Mouse (Mus musculus): ENCODE data around the gene Atxn2l. TPM values are rescaled to one million over a fixed set of nuclear protein-coding genes. Genes with fewer than 3 reads are reported as not detected.

Gene Atxn2l
- polyA plus RNA-seq, 1 experiment from 2014 or later: 58.6 TPM

- Histone ChIP-seq H3K36me3 (ENCODE audit: control insufficient read depth, insufficient read depth, low read length) (no peaks in the 10 kb centered on the region; the same call in 1 of the 2 replicates), H3K4me3 (ENCODE audit: low read depth, low read length) (no peak overlapping the region), H3K4me1 (ENCODE audit: control insufficient read depth, insufficient read depth, low read length) (no peaks in the 10 kb centered on the region), H3K9me3 (ENCODE audit: control insufficient read depth, low read length) (no peaks in the 10 kb centered on the region), H3K4me2 (no peak overlapping the region), H3K9ac (ENCODE audit: low read length) (no peak overlapping the region), H3K27me3 (ENCODE audit: control insufficient read depth, insufficient read depth, low read length) (no peaks in the 10 kb centered on the region), H3K27ac (ENCODE audit: low read depth, low read length) (no peak overlapping the region)
- ATAC-seq (ENCODE audit: low FRiP score): no peak
- WGBS: 91% methylated on average over 18 of the region's 18 CpGs
- DNase-seq (ENCODE audit: low spot score, missing footprints): no peak
These were observed 53.2 kb downstream of the Atxn2l start for GRCm38 (mm10) chr7:126449991-126450390.

DNA sequence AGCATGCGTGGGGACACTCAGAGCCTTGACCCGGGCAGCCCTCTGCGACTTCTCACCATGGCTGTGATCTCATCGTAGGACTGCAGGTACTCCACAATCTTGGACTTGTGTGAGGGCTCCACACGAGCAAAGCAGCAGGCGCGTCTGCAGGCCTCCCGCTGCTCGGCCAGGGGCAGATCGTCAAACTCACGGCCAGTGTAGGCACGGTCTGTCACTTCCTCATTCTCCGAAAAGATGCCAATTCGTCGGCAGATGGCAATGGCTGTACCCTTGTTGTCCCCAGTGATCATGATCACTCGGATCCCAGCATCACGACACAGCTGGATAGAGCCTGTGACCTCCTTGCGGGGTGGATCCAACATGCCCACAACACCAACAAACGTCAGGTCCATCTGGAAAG is 54.8 kb downstream of the Atxn2l start:
- Histone ChIP-seq H3K36me3 (ENCODE audit: control insufficient read depth, insufficient read depth, low read length) (no peaks in the 10 kb centered on the region; the same call in 1 of the 2 replicates), H3K4me1 (ENCODE audit: control insufficient read depth, insufficient read depth, low read length) (no peaks in the 10 kb centered on the region), H3K4me3 (ENCODE audit: low read depth, low read length) (no peak overlapping the region), H3K27ac (ENCODE audit: low read depth, low read length) (no peak overlapping the region), H3K9ac (ENCODE audit: low read length) (no peak overlapping the region), H3K27me3 (ENCODE audit: control insufficient read depth, insufficient read depth, low read length) (no peaks in the 10 kb centered on the region), H3K4me2 (no peak overlapping the region), H3K9me3 (ENCODE audit: control insufficient read depth, low read length) (no peaks in the 10 kb centered on the region)
- WGBS: 91% methylated on average over 19 of the region's 19 CpGs
- DNase-seq (ENCODE audit: low spot score, missing footprints) (no peak), ATAC-seq (ENCODE audit: low FRiP score) (no peak)

- Histone ChIP-seq H3K4me3 (ENCODE audit: low read depth, low read length) (no peak overlapping the region), H3K27me3 (ENCODE audit: control insufficient read depth, insufficient read depth, low read length) (no peaks in the 10 kb centered on the region), H3K27ac (ENCODE audit: low read depth, low read length) (no peak overlapping the region), H3K36me3 (ENCODE audit: control insufficient read depth, insufficient read depth, low read length) (no peaks in the 10 kb centered on the region; the same call in 1 of the 2 replicates), H3K9ac (ENCODE audit: low read length) (no peak overlapping the region), H3K4me2 (no peak overlapping the region), H3K9me3 (ENCODE audit: control insufficient read depth, low read length) (no peaks in the 10 kb centered on the region), H3K4me1 (ENCODE audit: control insufficient read depth, insufficient read depth, low read length) (no peaks in the 10 kb centered on the region)
- 92% methylated on average over 21 of the region's 21 CpGs for WGBS
- ATAC-seq (ENCODE audit: low FRiP score): no peak
- DNase-seq (ENCODE audit: low spot score, missing footprints): no peak
These were observed 57.0 kb downstream of the Atxn2l start for GRCm38 (mm10) chr7:126446217-126446616.

- no peak for DNase-seq (ENCODE audit: low spot score, missing footprints)
- no peaks in the 10 kb centered on the region; the same call in 1 of the 2 replicates for H3K36me3 ChIP-seq (ENCODE audit: control insufficient read depth, insufficient read depth, low read length)
- no peak for ATAC-seq (ENCODE audit: low FRiP score)
- 93% methylated on average over 15 of the region's 15 CpGs for WGBS
- no peaks in the 10 kb centered on the region for H3K4me1 ChIP-seq (ENCODE audit: control insufficient read depth, insufficient read depth, low read length)
- H3K4me2 ChIP-seq: no peak overlapping the region
- H3K9me3 ChIP-seq (ENCODE audit: control insufficient read depth, low read length): no peaks in the 10 kb centered on the region
- no peak overlapping the region for H3K9ac ChIP-seq (ENCODE audit: low read length)
- no peak overlapping the region for H3K4me3 ChIP-seq (ENCODE audit: low read depth, low read length)
- H3K27me3 ChIP-seq (ENCODE audit: control insufficient read depth, insufficient read depth, low read length): no peaks in the 10 kb centered on the region
- H3K27ac ChIP-seq (ENCODE audit: low read depth, low read length): no peak overlapping the region
These were observed 58.0 kb downstream of the Atxn2l start for GRCm38 (mm10) chr7:126445104-126445815.

- H3K36me3 ChIP-seq (ENCODE audit: control insufficient read depth, insufficient read depth, low read length): no peaks in the 10 kb centered on the region; the same call in 1 of the 2 replicates
- no peaks in the 10 kb centered on the region for H3K4me1 ChIP-seq (ENCODE audit: control insufficient read depth, insufficient read depth, low read length)
- no peaks in the 10 kb centered on the region for H3K9me3 ChIP-seq (ENCODE audit: control insufficient read depth, low read length)
- WGBS: 93% methylated on average over 9 of the region's 9 CpGs
- H3K9ac ChIP-seq (ENCODE audit: low read length): no peak overlapping the region
- DNase-seq (ENCODE audit: low spot score, missing footprints) (no peak), ATAC-seq (ENCODE audit: low FRiP score) (no peak)
- no peak overlapping the region for H3K4me2 ChIP-seq
- H3K27me3 ChIP-seq (ENCODE audit: control insufficient read depth, insufficient read depth, low read length): no peaks in the 10 kb centered on the region
- no peak overlapping the region for H3K27ac ChIP-seq (ENCODE audit: low read depth, low read length)
- no peak overlapping the region for H3K4me3 ChIP-seq (ENCODE audit: low read depth, low read length)
These were observed 58.7 kb downstream of the Atxn2l start for GRCm38 (mm10) chr7:126444536-126444935.

- no peaks in the 10 kb centered on the region for H3K4me1 ChIP-seq (ENCODE audit: control insufficient read depth, insufficient read depth, low read length)
- no peaks in the 10 kb centered on the region; the same call in 1 of the 2 replicates for H3K36me3 ChIP-seq (ENCODE audit: control insufficient read depth, insufficient read depth, low read length)
- no peak overlapping the region for H3K9ac ChIP-seq (ENCODE audit: low read length)
- no peaks in the 10 kb centered on the region for H3K9me3 ChIP-seq (ENCODE audit: control insufficient read depth, low read length)
- H3K27ac ChIP-seq (ENCODE audit: low read depth, low read length): no peak overlapping the region
- WGBS: 91% methylated on average over 10 of the region's 10 CpGs
- H3K4me2 ChIP-seq: no peak overlapping the region
- no peaks in the 10 kb centered on the region for H3K27me3 ChIP-seq (ENCODE audit: control insufficient read depth, insufficient read depth, low read length)
- no peak for DNase-seq (ENCODE audit: low spot score, missing footprints)
- no peak for ATAC-seq (ENCODE audit: low FRiP score)
- no peak overlapping the region for H3K4me3 ChIP-seq (ENCODE audit: low read depth, low read length)
These were observed 59.2 kb downstream of the Atxn2l start for GRCm38 (mm10) chr7:126443997-126444396.

Other genes with a start within 250 kb of the Atxn2l start
- gene Sbk1, start 230.8 kb downstream of the Atxn2l start, polyA plus RNA-seq (2014; fragmentation: Nextera tagmentation; extraction: Ambion mirVana): 133 and 162 TPM in 2 replicates
- 1.8 and 2.7 TPM in 2 replicates for gene Lat, start 133.9 kb downstream of the Atxn2l start, polyA plus RNA-seq (2014; fragmentation: Nextera tagmentation; extraction: Ambion mirVana)
- gene Spns1, start 126.0 kb downstream of the Atxn2l start, polyA plus RNA-seq (2014; fragmentation: Nextera tagmentation; extraction: Ambion mirVana): 40.8 and 45.8 TPM in 2 replicates
- 4.8 and 4.9 TPM in 2 replicates for gene Nfatc2ip, start 106.7 kb downstream of the Atxn2l start, polyA plus RNA-seq (2014; fragmentation: Nextera tagmentation; extraction: Ambion mirVana)
- gene Cd19, start 88.5 kb downstream of the Atxn2l start, polyA plus RNA-seq (2014; fragmentation: Nextera tagmentation; extraction: Ambion mirVana): not detected in 2 replicates
- 17.9 and 18.0 TPM in 2 replicates for gene Rabep2, start 74.7 kb downstream of the Atxn2l start, polyA plus RNA-seq (2014; fragmentation: Nextera tagmentation; extraction: Ambion mirVana)
- gene Atp2a1, start 40.3 kb downstream of the Atxn2l start, polyA plus RNA-seq (2014; fragmentation: Nextera tagmentation; extraction: Ambion mirVana): 0.29 and 0.38 TPM in 2 replicates
- gene Sh2b1, start 28.0 kb downstream of the Atxn2l start, polyA plus RNA-seq (2014; fragmentation: Nextera tagmentation; extraction: Ambion mirVana): 38.1 and 44.6 TPM in 2 replicates
- 133 and 146 TPM in 2 replicates for gene Tufm, start 16.1 kb downstream of the Atxn2l start, polyA plus RNA-seq (2014; fragmentation: Nextera tagmentation; extraction: Ambion mirVana)
- 189 and 198 TPM in 2 replicates for gene Eif3c, start 63.0 kb upstream of the Atxn2l start, polyA plus RNA-seq (2014; fragmentation: Nextera tagmentation; extraction: Ambion mirVana)
- gene Apobr, start 81.5 kb upstream of the Atxn2l start, polyA plus RNA-seq (2014; fragmentation: Nextera tagmentation; extraction: Ambion mirVana): 0.46 and 0.57 TPM in 2 replicates
- 22.4 and 23.4 TPM in 2 replicates for gene Cln3, start 82.4 kb upstream of the Atxn2l start, polyA plus RNA-seq (2014; fragmentation: Nextera tagmentation; extraction: Ambion mirVana)
- gene Il27, start 91.5 kb upstream of the Atxn2l start, polyA plus RNA-seq (2014; fragmentation: Nextera tagmentation; extraction: Ambion mirVana): not detected in 2 replicates
- gene Nupr1, start 127.4 kb upstream of the Atxn2l start, polyA plus RNA-seq (2014; fragmentation: Nextera tagmentation; extraction: Ambion mirVana): 2.8 and 3.4 TPM in 2 replicates
- 44.4 and 49.4 TPM in 2 replicates for gene Sgf29, start 145.9 kb upstream of the Atxn2l start, polyA plus RNA-seq (2014; fragmentation: Nextera tagmentation; extraction: Ambion mirVana)
- 0.10 and 0.69 TPM in 2 replicates for gene Sult1a1, start 173.0 kb upstream of the Atxn2l start, polyA plus RNA-seq (2014; fragmentation: Nextera tagmentation; extraction: Ambion mirVana)
- 158 and 180 TPM in 2 replicates for gene Bola2, start 192.0 kb upstream of the Atxn2l start, polyA plus RNA-seq (2014; fragmentation: Nextera tagmentation; extraction: Ambion mirVana)
- 10.2 and 10.3 TPM in 2 replicates for gene Slx1b, start 192.3 kb upstream of the Atxn2l start, polyA plus RNA-seq (2014; fragmentation: Nextera tagmentation; extraction: Ambion mirVana)
- 46.2 TPM in 2 replicates for gene Coro1a, start 204.3 kb upstream of the Atxn2l start, polyA plus RNA-seq (2014; fragmentation: Nextera tagmentation; extraction: Ambion mirVana)

All from midbrain, embryonic 11.5 days (tissue).